Mouse (Mus musculus): ENCODE measurements around the gene Papola.

The Papola gene

GRCm38 (mm10) chr12:105863436-105863835, 78.9 kb downstream of the Papola start:
- DNase-seq (ENCODE audit: low spot score): no peak

GRCm38 (mm10) chr12:105867646-105868045, 83.2 kb downstream of the Papola start:
- DNase-seq (ENCODE audit: low spot score): no peak

DNA sequence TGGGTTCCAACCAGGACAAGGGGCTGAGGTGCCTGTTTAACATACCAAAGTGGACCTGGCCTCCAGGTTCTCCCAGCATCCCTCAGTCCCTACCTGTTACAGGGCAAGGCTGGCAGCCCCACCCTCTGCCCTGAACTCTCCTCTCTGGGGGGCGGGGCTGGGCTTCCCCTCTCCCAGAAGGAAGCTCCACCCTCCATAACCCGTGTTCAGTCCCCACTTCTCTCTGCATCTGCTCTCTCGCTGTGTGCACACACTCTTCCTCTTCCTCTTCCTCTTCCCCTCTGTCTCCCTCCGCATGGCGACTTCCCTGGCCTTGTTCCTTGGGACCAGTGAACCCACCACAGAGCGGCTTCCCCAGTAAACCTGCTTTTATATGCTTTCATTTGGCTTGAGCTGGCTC, 84.7 kb downstream of the Papola start:
- no peak for DNase-seq (ENCODE audit: low spot score)

GRCm38 (mm10) chr12:105869696-105870095, 85.2 kb downstream of the Papola start:
- no peak for DNase-seq (ENCODE audit: low spot score)

DNA sequence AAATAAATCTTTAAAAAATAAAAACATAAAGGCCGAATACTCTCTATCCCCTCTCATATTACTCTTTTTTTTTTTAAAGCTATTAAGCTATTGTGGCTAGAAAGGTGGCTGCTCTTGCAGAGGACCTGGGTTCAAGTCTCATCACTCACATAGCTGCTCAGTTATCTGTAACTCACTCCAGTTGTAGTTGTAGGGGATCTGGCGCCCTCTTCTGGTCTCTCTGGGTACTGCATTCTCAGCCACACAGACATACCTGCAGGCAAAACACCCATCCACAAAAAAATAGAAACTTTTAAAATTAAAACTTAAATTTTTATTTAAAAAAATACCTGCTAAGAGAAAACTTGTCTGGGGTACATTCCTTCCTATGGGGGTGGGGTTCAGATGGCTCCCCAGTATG, 88.8 kb downstream of the Papola start:
- no peak for DNase-seq (ENCODE audit: low spot score)

DNA sequence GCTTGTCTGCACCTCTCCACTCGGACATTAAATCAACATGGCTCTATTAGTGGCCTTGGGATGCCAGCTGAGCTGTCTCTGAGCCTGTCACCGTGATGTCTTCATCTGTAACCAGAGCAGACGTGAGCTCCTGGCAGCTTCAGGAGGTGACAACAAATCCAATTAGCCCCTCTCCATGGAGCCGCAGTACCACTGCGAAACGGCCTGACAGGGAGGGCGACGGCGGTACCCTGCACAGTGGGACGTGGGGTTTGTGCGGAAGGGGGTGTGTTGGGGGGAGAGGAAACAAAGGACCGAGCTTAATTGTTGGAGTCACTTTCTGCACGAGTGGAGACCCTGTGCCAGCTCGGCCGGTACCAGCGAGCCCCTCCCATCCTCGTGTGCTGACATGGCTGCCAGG, 90.6 kb downstream of the Papola start:
- DNase-seq (ENCODE audit: low spot score): no peak

- no peak for DNase-seq (ENCODE audit: low spot score)
Observed at GRCm38 (mm10) chr12:105876521-105876920, 92.0 kb downstream of the Papola start.

GRCm38 (mm10) chr12:105876931-105877330, 92.4 kb downstream of the Papola start:
- no peak for DNase-seq (ENCODE audit: low spot score)

DNA sequence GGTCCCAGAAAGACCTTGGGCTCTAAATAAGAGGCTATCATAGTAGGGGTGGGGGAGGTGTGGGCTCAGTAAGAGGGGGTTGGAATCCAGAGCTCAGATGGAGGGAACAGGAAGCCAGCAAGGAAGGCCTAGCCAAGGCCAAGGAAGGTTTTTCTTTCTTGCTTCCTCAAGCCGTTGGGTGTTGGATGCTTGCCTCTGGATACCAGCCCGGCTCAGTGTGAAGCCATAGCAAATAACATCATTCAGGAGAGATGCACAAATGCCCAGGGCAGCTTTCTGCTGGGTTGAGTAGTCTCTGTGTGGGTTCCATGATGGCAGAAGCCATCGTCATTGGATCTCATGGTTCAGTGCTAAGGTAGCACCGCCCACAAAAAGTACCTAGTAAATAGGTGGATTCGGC, 94.3 kb downstream of the Papola start:
- no peak for DNase-seq (ENCODE audit: low spot score)

DNA sequence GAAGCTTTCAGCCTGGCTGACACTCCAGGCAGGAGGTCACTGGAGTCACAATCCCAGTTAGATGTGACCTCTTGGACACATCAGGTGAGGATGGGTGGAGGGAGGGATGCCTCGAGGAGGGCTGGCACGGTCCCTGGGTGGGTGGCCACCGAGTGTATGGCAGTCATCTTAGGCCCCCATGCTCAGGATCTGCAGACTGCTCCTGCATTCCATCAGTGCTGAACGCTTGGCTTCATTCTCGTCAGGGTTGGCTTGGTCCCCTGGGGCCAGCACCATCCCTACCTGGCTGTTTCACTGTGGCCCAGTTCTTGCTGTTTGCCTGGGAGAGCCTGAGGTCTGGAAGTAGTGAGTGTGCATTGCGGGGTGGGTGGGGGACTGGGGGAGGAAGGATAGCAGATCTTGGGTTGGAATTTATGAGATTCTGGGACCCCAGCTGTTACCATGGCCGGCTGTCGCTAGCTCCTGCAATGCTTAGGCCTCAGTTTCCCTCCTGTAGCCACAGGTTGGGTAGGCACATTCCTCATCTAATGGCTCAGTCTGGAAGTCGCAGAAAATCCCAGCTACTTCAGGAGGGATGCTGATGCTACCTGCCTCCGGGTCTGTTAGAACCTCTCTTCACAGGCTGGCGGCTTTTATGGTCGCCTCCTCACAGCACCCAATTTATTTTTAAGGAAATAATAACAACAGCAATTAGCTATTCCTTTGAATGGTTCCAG, 99.5 kb downstream of the Papola start:
- no peak for DNase-seq (ENCODE audit: low spot score)

- DNase-seq (ENCODE audit: low spot score): no peak
Observed at GRCm38 (mm10) chr12:105884515-105885323, 100.2 kb downstream of the Papola start.

Measured in layer of hippocampus, adult 9-10 months (tissue).